Mouse (Mus musculus) monocyte, adult 2 months (primary cell): ENCODE results near the gene Gm47985.
"Not testable (repeated sequence)": the region's sequence is repeated elsewhere in the genome, so short reads cannot be mapped to it uniquely, and the experiment has no call there.

Experiments
- DNase-seq, 2 experiments: peaks; one replicate each; pipeline ENCODE4 v3.0.0; 2022; ENCODE audit warnings: low spot score in 2 of 2, low read depth in 1 of 2

Gm47985 gene

GRCm38 (mm10) chr1:151182266-151182665 lies at the start of gene Gm47985:
Gene Gm47985 (plus strand): TSS chr1:151182537.
- not testable (repeated sequence) for DNase-seq

- no peak for DNase-seq
Observed at GRCm38 (mm10) chr1:151132686-151133085, 49.7 kb upstream of the Gm47985 start.

GRCm38 (mm10) chr1:151138388-151138787 lies 43.9 kb upstream of the Gm47985 start:
- DNase-seq = no peak

GRCm38 (mm10) chr1:151140956-151141355 lies 41.4 kb upstream of the Gm47985 start:
- no peak for DNase-seq

- DNase-seq = no peak
Observed at GRCm38 (mm10) chr1:151144471-151145146, 37.7 kb upstream of the Gm47985 start.

- DNase-seq = no peak
Observed at GRCm38 (mm10) chr1:151147801-151148200, 34.5 kb upstream of the Gm47985 start.

GRCm38 (mm10) chr1:151150211-151150610 lies 32.1 kb upstream of the Gm47985 start:
- DNase-seq = no peak

GRCm38 (mm10) chr1:151151089-151151488 lies 31.2 kb upstream of the Gm47985 start:
- no peak for DNase-seq

GRCm38 (mm10) chr1:151153056-151153652 lies 29.2 kb upstream of the Gm47985 start:
- no peak for DNase-seq

GRCm38 (mm10) chr1:151154131-151154530 lies 28.2 kb upstream of the Gm47985 start:
- DNase-seq = not testable (repeated sequence)

- DNase-seq = no peak
Observed at GRCm38 (mm10) chr1:151156129-151156528, 26.2 kb upstream of the Gm47985 start.

GRCm38 (mm10) chr1:151156777-151157632 lies 25.3 kb upstream of the Gm47985 start:
- no peak for DNase-seq

GRCm38 (mm10) chr1:151157963-151158856 lies 24.1 kb upstream of the Gm47985 start:
- no peak for DNase-seq

- no peak for DNase-seq
Observed at GRCm38 (mm10) chr1:151158857-151159510, 23.4 kb upstream of the Gm47985 start.

GRCm38 (mm10) chr1:151166031-151166430 lies 16.3 kb upstream of the Gm47985 start:
- no peak for DNase-seq

- DNase-seq = no peak
Observed at GRCm38 (mm10) chr1:151167297-151168047, 14.9 kb upstream of the Gm47985 start.

GRCm38 (mm10) chr1:151168637-151169036 lies 13.7 kb upstream of the Gm47985 start:
- DNase-seq = no peak

- DNase-seq = no peak
Observed at GRCm38 (mm10) chr1:151171572-151172461, 10.5 kb upstream of the Gm47985 start.
